Mouse (Mus musculus): Measurements from ENCODE around the gene Socs3.

DNA sequence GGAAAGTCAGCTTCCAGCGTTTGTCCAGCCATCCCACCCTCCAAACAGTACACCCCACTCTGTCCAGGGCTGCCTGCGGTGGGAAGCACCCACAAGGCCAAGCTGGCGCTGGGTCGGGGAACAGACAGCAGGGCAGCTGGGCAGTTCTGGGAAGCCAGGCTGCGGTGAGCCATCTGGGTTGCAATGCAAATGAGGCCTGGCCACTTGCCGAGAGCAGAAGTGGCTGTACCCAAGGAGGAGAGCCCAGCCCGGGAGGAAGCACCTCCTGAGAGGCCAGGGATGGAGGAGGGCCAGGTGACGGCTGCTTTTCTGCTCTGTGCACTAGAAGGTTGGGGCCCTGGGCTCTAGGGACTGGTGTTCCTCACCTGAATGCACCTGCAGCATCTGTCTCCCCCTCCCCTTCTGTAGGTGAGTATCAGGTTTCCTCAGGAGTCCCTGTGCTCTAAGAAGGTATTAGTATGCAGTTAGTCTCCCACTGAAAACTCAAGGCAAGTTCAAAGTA, 6.3 kb upstream of the Socs3 start:
- no peak for TF ChIP-seq POLR2A (IDR thresholded peaks at IDR 0.05; ENCODE audit: control insufficient read depth, extremely low read depth, insufficient read depth, low read length, poor library complexity)
- no peak for TF ChIP-seq CTCF (IDR thresholded peaks at IDR 0.05; ENCODE audit: borderline replicate concordance, control insufficient read depth, extremely low read depth, insufficient read depth, low read length, poor library complexity)

Measured in thymus, adult 2 months (tissue).